In the genomic region with DNA sequence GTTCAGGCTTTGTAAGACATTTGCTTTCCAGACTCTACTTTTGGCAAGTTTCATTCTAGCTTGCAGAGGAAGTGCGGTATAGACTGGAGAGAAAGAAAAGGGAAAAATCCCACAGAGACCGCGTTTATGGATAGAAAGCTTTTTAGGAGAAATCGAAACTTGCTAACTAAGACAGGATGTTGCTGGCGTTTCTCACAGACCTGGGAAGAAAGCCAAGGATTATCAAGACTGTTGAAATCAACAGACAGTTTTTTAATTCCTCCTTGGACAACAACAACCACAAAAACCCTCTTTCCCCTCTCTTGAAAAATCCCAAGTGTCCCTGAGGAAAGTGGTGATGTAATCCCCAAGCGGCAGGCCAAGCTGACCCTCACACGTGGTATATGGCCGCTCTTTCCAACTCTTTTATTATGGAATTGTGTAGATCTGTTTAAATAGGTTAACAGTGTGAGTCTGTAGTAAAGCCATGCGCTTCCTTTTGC, we compare ENCODE assay signal across 1 mouse cellular context.
A peak's percentile ranks its signal among the peaks of the same experiment; 100 is the strongest.
TF ChIP-seq lines count a peak whose summit lies in the region.

No protein-coding gene starts in this region.

TF ChIP-seq in MEL, 35 proteins besides CTCF, POLR2A, EP300 and RAD21 (continued from another document):
- TF ChIP-seq UBTF (IDR thresholded peaks at IDR 0.05; ENCODE audit: borderline replicate concordance, insufficient read depth, low read depth, low read length) (no peak), KAT2A (conservative IDR thresholded peaks at IDR 0.05; ENCODE audit: low read depth, low read length) (no peak), ETS1 (IDR thresholded peaks at IDR 0.05; ENCODE audit: low read depth, low read length) (peak; percentile 81), POLR2AphosphoS5 (IDR thresholded peaks at IDR 0.05; ENCODE audit: borderline replicate concordance, low read depth, low read length) (no peak), TAL1 (IDR thresholded peaks at IDR 0.05; ENCODE audit: low read length) (no peak), TBP (IDR thresholded peaks at IDR 0.05; ENCODE audit: low read depth, low read length) (no peak), MAX (IDR thresholded peaks at IDR 0.05; ENCODE audit: low read length) (0 out of 2 replicates have a peak, but pooled peaks have one; percentile 45), BHLHE40 (IDR thresholded peaks at IDR 0.05; ENCODE audit: borderline replicate concordance, low read depth, low read length) (no peak), ZMIZ1 (IDR thresholded peaks at IDR 0.05; ENCODE audit: low read depth, low read length) (no peak), RCOR1 (IDR thresholded peaks at IDR 0.05; ENCODE audit: low read depth, low read length) (no peak; the same call in 1 of the 2 replicates), ZKSCAN1 (IDR thresholded peaks at IDR 0.05; ENCODE audit: low read depth, low read length) (no peak), CHD1 (IDR thresholded peaks at IDR 0.05; ENCODE audit: low read depth, low read length) (no peak), JUND (IDR thresholded peaks at IDR 0.05; ENCODE audit: low read depth, low read length) (no peak), HCFC1 (IDR thresholded peaks at IDR 0.05; ENCODE audit: low read depth, low read length) (no peak), MXI1 (IDR thresholded peaks at IDR 0.05; ENCODE audit: low read depth, low read length) (peak; percentile 59; the same call in 1 of the 2 replicates), GABPA (IDR thresholded peaks at IDR 0.05; ENCODE audit: low read depth, low read length) (no peak), USF1 (IDR thresholded peaks at IDR 0.05; ENCODE audit: low read depth, low read length) (no peak), MYC (IDR thresholded peaks at IDR 0.05; ENCODE audit: low read depth, low read length) (peak; percentile 50; the same call in 1 of the 2 replicates), ZNF384 (IDR thresholded peaks at IDR 0.05; ENCODE audit: low read depth, low read length) (no peak)
TF ChIP-seq in MEL: peak in this region for 7.
